Mouse (Mus musculus): Measurements from ENCODE around the gene Disc1.

DNA sequence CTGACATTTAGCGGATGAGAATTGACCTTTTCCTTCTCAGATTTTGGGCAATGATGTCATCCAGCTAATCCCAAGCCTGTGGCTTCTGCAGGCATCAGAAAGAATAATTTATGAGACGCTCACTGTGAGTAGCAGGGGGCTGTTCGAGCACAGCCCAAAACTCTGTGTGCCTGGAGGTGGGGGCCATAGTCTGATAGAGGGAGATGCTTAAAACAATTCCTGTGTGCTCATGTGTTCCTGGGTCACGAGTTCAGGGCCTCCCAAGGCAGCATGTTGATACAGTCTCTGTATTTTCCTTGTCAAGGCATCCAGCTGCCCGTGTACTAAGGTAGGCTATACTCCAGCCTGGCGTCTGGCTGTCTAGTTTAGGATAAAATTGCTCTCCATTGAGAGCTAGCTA lies 229.5 kb downstream of the Disc1 start:
- TF ChIP-seq CTCF (IDR thresholded peaks at IDR 0.05; ENCODE audit: extremely low read depth, insufficient read depth, insufficient read length, insufficient replicate concordance) (no peak), POLR2A (IDR thresholded peaks at IDR 0.05; ENCODE audit: low read depth, low read length) (no peak)
